Mouse (Mus musculus) small intestine, adult 2 months (tissue): ENCODE results near the gene Rbks.

Experiments used
- CTCF ChIP-seq: fragments of 200-500 bp; IDR thresholded peaks from 2 replicates; pipeline ENCODE4 v1.5.1; 2012; ENCODE audit warnings: low read depth, mild to moderate bottlenecking, control low read depth, inconsistent platforms, low read length, moderate library complexity, mixed read lengths; ENCODE audit not compliant: insufficient replicate concordance, insufficient read length; ENCODE audit errors: extremely low read depth
- POLR2A ChIP-seq: fragments of 200-500 bp; IDR thresholded peaks from 2 replicates; pipeline ENCODE4 v1.6.1; 2012; ENCODE audit warnings: low read depth, mild to moderate bottlenecking, control low read depth, inconsistent platforms, low read length, moderate library complexity

GRCm38 (mm10) chr5:31595868-31596267 lies 101.6 kb downstream of the Rbks start:
- TF ChIP-seq POLR2A (no peak), CTCF (no peak)
